In genomic region chrX:142903854-142904253, GRCm38 (mm10) we compare ENCODE assay signal across 25 mouse cellular contexts.
A peak's percentile ranks its signal among the peaks of the same experiment; 100 is the strongest.
DNase-seq lines count a peak whose midpoint lies in the region; ATAC-seq and TF ChIP-seq lines count a peak whose summit lies in the region.
"Had no signal": no experiment of that assay in that cellular context is flagged by ENCODE, and none has a peak within 500 bp of the region (broad histone marks: within the 10 kb centered on the region; RNA-seq: fewer than 3 reads in every experiment).

No protein-coding gene starts in this region.

- peak overlapping the region; percentile 61 for H3K4me2 ChIP-seq in CH12.LX (ENCODE audit: insufficient read depth, low read depth, poor library complexity, severe bottlenecking)
- H3K4me2 ChIP-seq: embryonic facial prominence, embryonic 15.5 days; hindbrain, embryonic 14.5 days; intestine, embryonic 15.5 days had no signal

- DNase-seq in 416B (ENCODE audit: low read depth) (peak; percentile 23), CH12.LX (ENCODE audit: extremely low read depth) (peak; percentile 8)
- DNase-seq in thymus, adult 2 months: no peak
- no peak for DNase-seq in cerebellum, adult 2 months
- no peak for DNase-seq in left cerebral cortex, adult 8-10 months (ENCODE audit: low spot score in 2 of 2)
- DNase-seq: adrenal gland, adult 2 months; cerebellum, adult 11-12 months; cerebellum, adult 9-11 months; cerebellum, postnatal 36 days; embryo, embryonic 11 days; gastrocnemius, adult 2 months; gastrocnemius, postnatal 36 days; heart, adult 18-20 months; heart, postnatal 10 days had no signal

- no peak for TF ChIP-seq CTCF in CH12.LX (conservative IDR thresholded peaks at IDR 0.05 in 1 of 2, IDR thresholded peaks at IDR 0.05 in 1 of 2; ENCODE audit: low read depth in 2 of 2, low read length in 2 of 2)
- no peak for TF ChIP-seq CTCF in thymus, adult 2 months (IDR thresholded peaks at IDR 0.05; ENCODE audit: borderline replicate concordance, control insufficient read depth, extremely low read depth, insufficient read depth, low read length, poor library complexity)
- TF ChIP-seq CTCF in cerebellum, adult 2 months (IDR thresholded peaks at IDR 0.05; ENCODE audit: borderline replicate concordance, insufficient read depth, low read depth, low read length): no peak

- dilution Hi-C loops in CH12.LX (cut with MboI; ENCODE audit: extremely low pct_ligation_motif_present, extremely low pct_unique_long_range_greater_than_20kb, low sequenced_read_pairs): no loop called here

- H3K27me3 ChIP-seq in CH12.LX (replicated peaks): no peaks in the 10 kb centered on the region
- no peaks in the 10 kb centered on the region for H3K27me3 ChIP-seq in thymus, adult 2 months (ENCODE audit: control insufficient read depth, insufficient read depth, low read length)
- no peaks in the 10 kb centered on the region for H3K27me3 ChIP-seq in cerebellum, adult 2 months (ENCODE audit: control insufficient read depth, insufficient read depth, low read length)
- H3K27me3 ChIP-seq: intestine, embryonic 15.5 days had no signal

- in situ Hi-C loops in CH12.LX (cut with MboI; ENCODE audit: low pct_ligation_motif_present, low pct_unique_long_range_greater_than_20kb, low sequenced_read_pairs): no loop called here

- TF ChIP-seq EP300 in CH12.LX (IDR thresholded peaks at IDR 0.05; ENCODE audit: low read length): no peak

- H3K79me2 ChIP-seq in CH12.LX (replicated peaks; ENCODE audit: control insufficient read depth, extremely low read depth, insufficient read depth, poor library complexity, severe bottlenecking): no peaks in the 10 kb centered on the region

- peaks cover 5 to 17% of the 10 kb centered on the region in 2 experiments; a peak in 2 of 4 replicates for H3K4me1 ChIP-seq in CH12.LX (ENCODE audit: control insufficient read depth in 1 of 2, insufficient read depth in 2 of 2)
- no peaks in the 10 kb centered on the region for H3K4me1 ChIP-seq in thymus, adult 2 months (replicated peaks; ENCODE audit: control insufficient read depth, insufficient read depth, low read length)
- 0 out of 2 replicates have a peak, but pooled peaks cover 2% of the 10 kb centered on the region for H3K4me1 ChIP-seq in cerebellum, adult 2 months (ENCODE audit: control insufficient read depth, insufficient read depth, low read length)
- H3K4me1 ChIP-seq: embryonic facial prominence, embryonic 15.5 days; forebrain, embryonic 10.5 days; heart, embryonic 10.5 days; hindbrain, embryonic 10.5 days; intestine, embryonic 15.5 days had no signal

- no peak overlapping the region for H3K4me3 ChIP-seq in CH12.LX (replicated peaks in 1 of 3; ENCODE audit: low read depth in 2 of 3, low read length in 2 of 3, poor library complexity in 1 of 3)
- no peak overlapping the region for H3K4me3 ChIP-seq in thymus, adult 2 months (ENCODE audit: control insufficient read depth, insufficient read depth, low read length)
- no peak overlapping the region for H3K4me3 ChIP-seq in cerebellum, adult 2 months (replicated peaks; ENCODE audit: insufficient read depth, low read depth, low read length)
- H3K4me3 ChIP-seq: embryonic facial prominence, embryonic 15.5 days; erythroblast, embryonic 14.5 days; forebrain, embryonic 10.5 days; gastrocnemius, adult 2 months; heart, embryonic 10.5 days; hindbrain, embryonic 10.5 days; intestine, embryonic 15.5 days had no signal

- no peaks in the 10 kb centered on the region for H3K9me3 ChIP-seq in CH12.LX (replicated peaks; ENCODE audit: low read length)
- H3K9me3 ChIP-seq: embryonic facial prominence, embryonic 15.5 days; forebrain, embryonic 10.5 days; heart, embryonic 10.5 days; hindbrain, embryonic 10.5 days; intestine, embryonic 15.5 days had no signal

- TF ChIP-seq POLR2A in CH12.LX (IDR thresholded peaks at IDR 0.05; ENCODE audit: low read depth, low read length): no peak
- TF ChIP-seq POLR2A in thymus, adult 2 months (IDR thresholded peaks at IDR 0.05; ENCODE audit: control insufficient read depth, extremely low read depth, insufficient read depth, low read length, poor library complexity): no peak
- TF ChIP-seq POLR2A in cerebellum, adult 2 months (IDR thresholded peaks at IDR 0.05; ENCODE audit: borderline replicate concordance, insufficient read depth, low read length): no peak

- no peaks in the 10 kb centered on the region for H3K36me3 ChIP-seq in CH12.LX (replicated peaks in 1 of 2; ENCODE audit: control insufficient read depth in 1 of 2, insufficient read depth in 1 of 2, low read length in 1 of 2)
- no peaks in the 10 kb centered on the region for H3K36me3 ChIP-seq in thymus, adult 2 months (ENCODE audit: control insufficient read depth, insufficient read depth, low read length)
- H3K36me3 ChIP-seq: embryonic facial prominence, embryonic 15.5 days; forebrain, embryonic 10.5 days; heart, embryonic 10.5 days; hindbrain, embryonic 10.5 days; intestine, embryonic 15.5 days had no signal

- ATAC-seq in common myeloid progenitor, adult 5-6 weeks (replicated peaks; ENCODE audit: low read depth, poor library complexity, severe bottlenecking): peak; percentile 92
- peak; percentile 95 for ATAC-seq in megakaryocyte progenitor cell, adult 5-6 weeks (replicated peaks; ENCODE audit: poor library complexity)
- ATAC-seq: CD4-positive, CD25-positive, alpha-beta regulatory T cell, adult 4 months; forebrain, embryonic 14.5 days; intestine, embryonic 15.5 days had no signal

- 28% methylated on average over 8 of the region's 8 CpGs for WGBS in thymus, adult 2 months
- WGBS in cerebellum, adult 2 months: 76% methylated on average over 8 of the region's 8 CpGs

- no peak overlapping the region for H3K27ac ChIP-seq in CH12.LX (ENCODE audit: insufficient read depth, low read depth)
- H3K27ac ChIP-seq in thymus, adult 2 months (ENCODE audit: control insufficient read depth, insufficient read depth, low read length): no peak overlapping the region
- H3K27ac ChIP-seq in cerebellum, adult 2 months (ENCODE audit: insufficient read depth, low read length): no peak overlapping the region
- H3K27ac ChIP-seq: embryonic facial prominence, embryonic 15.5 days; forebrain, embryonic 10.5 days; gastrocnemius, adult 2 months; heart, embryonic 10.5 days; hindbrain, embryonic 10.5 days; hindbrain, embryonic 14.5 days; intestine, embryonic 15.5 days had no signal

- H3K9ac ChIP-seq in CH12.LX (ENCODE audit: insufficient read depth, low read depth): no peak overlapping the region
- H3K9ac ChIP-seq: embryonic facial prominence, embryonic 15.5 days; hindbrain, embryonic 14.5 days; intestine, embryonic 15.5 days had no signal

- no peak for TF ChIP-seq RAD21 in CH12.LX (IDR thresholded peaks at IDR 0.05; ENCODE audit: low read depth, low read length)

TF ChIP-seq in CH12.LX, 34 proteins besides CTCF, POLR2A, EP300 and RAD21:
- no peak for TF ChIP-seq ETS1 (conservative IDR thresholded peaks at IDR 0.05; ENCODE audit: low read depth, low read length)
- TF ChIP-seq E2F4 (IDR thresholded peaks at IDR 0.05; ENCODE audit: insufficient replicate concordance, low read depth, low read length): no peak
- no peak for TF ChIP-seq ZNF384 (IDR thresholded peaks at IDR 0.05; ENCODE audit: low read depth, low read length)
- no peak for TF ChIP-seq NELFE (IDR thresholded peaks at IDR 0.05; ENCODE audit: low read depth, low read length)
- no peak for TF ChIP-seq SMC3 (IDR thresholded peaks at IDR 0.05; ENCODE audit: low read depth, low read length)
- TF ChIP-seq MYC (IDR thresholded peaks at IDR 0.05; ENCODE audit: low read depth, low read length): no peak
- no peak for TF ChIP-seq HCFC1 (IDR thresholded peaks at IDR 0.05; ENCODE audit: low read depth, low read length)
- TF ChIP-seq JUN (IDR thresholded peaks at IDR 0.05; ENCODE audit: insufficient read depth, low read depth, low read length): no peak
- no peak for TF ChIP-seq RCOR1 (conservative IDR thresholded peaks at IDR 0.05; ENCODE audit: low read depth, low read length)
- TF ChIP-seq JUND (conservative IDR thresholded peaks at IDR 0.05; ENCODE audit: low read depth, low read length): no peak
- no peak for TF ChIP-seq TBP (conservative IDR thresholded peaks at IDR 0.05; ENCODE audit: low read depth, low read length)
- TF ChIP-seq UBTF (IDR thresholded peaks at IDR 0.05; ENCODE audit: low read depth, low read length): no peak
- TF ChIP-seq MAX (IDR thresholded peaks at IDR 0.05; ENCODE audit: low read length): no peak
- TF ChIP-seq TCF12 (IDR thresholded peaks at IDR 0.05; ENCODE audit: low read depth, low read length): no peak
- TF ChIP-seq ZKSCAN1 (IDR thresholded peaks at IDR 0.05; ENCODE audit: borderline replicate concordance, low read depth, low read length): no peak
- TF ChIP-seq IRF4 (IDR thresholded peaks at IDR 0.05; ENCODE audit: low read depth, low read length): no peak
- TF ChIP-seq PAX5 (IDR thresholded peaks at IDR 0.05; ENCODE audit: low read length): no peak
- TF ChIP-seq MAFK (IDR thresholded peaks at IDR 0.05; ENCODE audit: insufficient replicate concordance, low read length): no peak
- no peak for TF ChIP-seq ELF1 (IDR thresholded peaks at IDR 0.05; ENCODE audit: low read depth, low read length)
- TF ChIP-seq ZMIZ1 (IDR thresholded peaks at IDR 0.05; ENCODE audit: low read depth, low read length): no peak
TF ChIP-seq in CH12.LX: peak in this region for 0.

Comparison
In these comparisons a context has a peak if more than half of its experiments do, and no peak if none do; other contexts are left out.
1. DNase-seq: peak in 416B (single experiment) and CH12.LX (single experiment); none in thymus, adult 2 months (single experiment), cerebellum, adult 2 months (0 of 2) and left cerebral cortex, adult 8-10 months (0 of 2).